Mouse (Mus musculus): Measurements from ENCODE around the gene Dab1. TPM values are rescaled to one million over a fixed set of nuclear protein-coding genes. Genes with fewer than 3 reads are reported as not detected.

Dab1 gene
- total and polyA plus RNA-seq, 3 experiments = not detected

DNA sequence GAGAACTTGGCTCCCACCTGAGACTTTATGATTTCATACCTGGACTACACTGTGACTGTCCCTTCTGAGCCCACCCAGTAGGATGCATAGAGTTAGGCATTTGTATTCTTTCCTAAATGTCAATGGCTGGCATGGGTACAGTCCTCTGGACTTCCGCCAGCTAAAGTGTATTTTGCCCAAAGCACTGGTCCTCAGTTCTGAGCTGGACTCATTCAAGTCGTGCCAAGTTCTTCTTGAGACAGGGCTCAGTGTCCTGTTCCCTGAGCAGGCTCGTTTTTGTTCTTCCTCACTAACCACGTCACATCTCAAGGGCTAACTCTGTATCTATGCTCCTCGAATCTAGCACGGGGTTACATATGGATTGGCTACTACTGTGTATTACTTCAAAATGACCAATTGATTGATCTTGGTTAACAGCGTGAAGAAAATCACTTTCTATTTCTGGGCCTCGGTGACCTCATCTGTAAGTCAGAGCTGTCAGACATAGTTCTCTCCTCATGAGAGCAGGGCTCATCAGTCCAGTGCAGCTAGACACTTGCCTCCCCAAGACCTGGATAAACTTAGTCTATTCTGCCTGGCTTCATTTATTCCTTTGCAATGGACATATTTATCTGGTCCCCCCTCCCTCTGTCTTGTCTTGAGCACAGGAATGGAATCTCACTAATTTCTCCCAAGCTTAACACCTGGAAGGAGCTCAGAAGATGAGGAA lies 1023.8 kb downstream of the Dab1 start:
- no peaks in the 10 kb centered on the region for H3K4me1 ChIP-seq (ENCODE audit: control insufficient read depth in 1 of 2, insufficient read depth in 2 of 2, low read length in 2 of 2)
- no peak overlapping the region for H3K27ac ChIP-seq (ENCODE audit: control insufficient read depth, low read depth, low read length)
- H3K79me2 ChIP-seq (ENCODE audit: control insufficient read depth, insufficient read depth, low read length, poor library complexity) = no peaks in the 10 kb centered on the region
- no peaks in the 10 kb centered on the region for H3K36me3 ChIP-seq (ENCODE audit: control insufficient read depth in 1 of 2, insufficient read depth in 2 of 2, low read length in 2 of 2)
- H3K4me3 ChIP-seq (ENCODE audit: control insufficient read depth in 1 of 2, insufficient read depth in 1 of 2, low read depth in 2 of 2, low read length in 2 of 2) = no peak overlapping the region
- no peaks in the 10 kb centered on the region for H3K27me3 ChIP-seq (ENCODE audit: control insufficient read depth in 1 of 2, insufficient read depth in 2 of 2, low read length in 2 of 2)
- TF ChIP-seq MYC (IDR thresholded peaks at IDR 0.05; ENCODE audit: low read depth, low read length) (no peak), ZMIZ1 (IDR thresholded peaks at IDR 0.05; ENCODE audit: low read depth, low read length) (no peak), TAL1 (IDR thresholded peaks at IDR 0.05; ENCODE audit: low read length) (no peak), SIN3A (IDR thresholded peaks at IDR 0.05; ENCODE audit: low read length) (no peak), RCOR1 (IDR thresholded peaks at IDR 0.05; ENCODE audit: low read depth, low read length) (no peak), EP300 (IDR thresholded peaks at IDR 0.05; ENCODE audit: low read depth in 1 of 2, low read length in 2 of 2) (no peak), ETS1 (IDR thresholded peaks at IDR 0.05; ENCODE audit: low read depth, low read length) (no peak), CHD1 (IDR thresholded peaks at IDR 0.05; ENCODE audit: low read depth, low read length) (no peak), HCFC1 (IDR thresholded peaks at IDR 0.05; ENCODE audit: low read depth, low read length) (no peak), ELF1 (IDR thresholded peaks at IDR 0.05; ENCODE audit: low read depth, low read length) (no peak), MAZ (IDR thresholded peaks at IDR 0.05; ENCODE audit: low read depth, low read length) (no peak), TBP (IDR thresholded peaks at IDR 0.05; ENCODE audit: low read depth, low read length) (no peak), E2F4 (IDR thresholded peaks at IDR 0.05; ENCODE audit: borderline replicate concordance, low read depth, low read length) (no peak), ZKSCAN1 (IDR thresholded peaks at IDR 0.05; ENCODE audit: low read depth, low read length) (no peak), MYB (IDR thresholded peaks at IDR 0.05; ENCODE audit: low read depth, low read length) (no peak)
- DNase-seq (ENCODE audit: low read depth, low spot score) = no peak
- no peaks in the 10 kb centered on the region for H3K9me3 ChIP-seq (replicated peaks; ENCODE audit: insufficient read depth, low read length)
- no peak overlapping the region for H3K9ac ChIP-seq (ENCODE audit: control insufficient read depth, low read depth, low read length, poor library complexity, severe bottlenecking)

DNA sequence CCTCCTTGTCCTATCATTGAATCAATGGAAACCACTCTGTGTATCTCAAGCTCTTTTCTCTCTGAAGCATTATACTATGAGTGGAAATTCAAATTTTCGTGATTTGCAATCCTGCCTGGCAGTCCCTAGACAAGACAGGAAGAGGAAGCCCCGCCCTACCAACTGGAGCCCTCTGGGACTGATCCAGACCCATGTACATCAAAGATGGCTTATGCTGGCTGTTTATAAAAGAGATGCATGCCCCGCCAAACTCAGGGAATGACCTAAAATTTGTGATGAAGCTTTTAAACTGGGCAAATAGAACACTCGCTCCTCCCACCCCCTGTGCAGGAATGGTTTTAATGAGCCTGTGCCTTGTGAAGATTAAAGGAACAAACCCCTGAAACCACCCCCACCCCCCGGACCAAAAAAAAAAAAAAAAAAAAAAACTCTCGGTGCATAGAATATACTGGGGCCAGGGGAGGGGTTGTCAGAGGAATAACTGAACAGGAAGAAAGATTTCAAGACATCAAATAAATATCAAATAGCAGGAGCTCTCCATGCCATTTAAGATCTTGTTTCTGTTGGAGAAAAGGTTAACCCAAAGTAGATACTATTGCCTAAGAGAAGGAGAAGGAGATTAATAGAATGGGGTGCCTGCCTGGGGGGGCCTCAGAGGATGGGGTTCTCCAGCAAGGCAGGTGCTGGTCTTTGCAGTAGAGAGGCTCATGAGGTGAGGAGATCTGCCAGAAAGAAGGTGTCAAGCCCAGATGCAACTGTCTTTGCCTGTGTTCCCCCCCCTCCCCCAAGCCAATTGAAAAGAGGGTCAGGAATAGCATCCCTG lies 1024.6 kb downstream of the Dab1 start:
- no peaks in the 10 kb centered on the region for H3K36me3 ChIP-seq (ENCODE audit: control insufficient read depth in 1 of 2, insufficient read depth in 2 of 2, low read length in 2 of 2)
- no peak overlapping the region for H3K27ac ChIP-seq (ENCODE audit: control insufficient read depth, low read depth, low read length)
- H3K9ac ChIP-seq (ENCODE audit: control insufficient read depth, low read depth, low read length, poor library complexity, severe bottlenecking) = no peak overlapping the region
- H3K4me1 ChIP-seq (ENCODE audit: control insufficient read depth in 1 of 2, insufficient read depth in 2 of 2, low read length in 2 of 2) = no peaks in the 10 kb centered on the region
- no peak overlapping the region for H3K4me3 ChIP-seq (ENCODE audit: control insufficient read depth in 1 of 2, insufficient read depth in 1 of 2, low read depth in 2 of 2, low read length in 2 of 2)
- no peaks in the 10 kb centered on the region for H3K27me3 ChIP-seq (ENCODE audit: control insufficient read depth in 1 of 2, insufficient read depth in 2 of 2, low read length in 2 of 2)
- DNase-seq (ENCODE audit: low read depth, low spot score) = no peak
- no peak for TF ChIP-seq POLR2AphosphoS5 (IDR thresholded peaks at IDR 0.05; ENCODE audit: borderline replicate concordance, low read depth, low read length)
- TF ChIP-seq USF1 (IDR thresholded peaks at IDR 0.05; ENCODE audit: low read depth, low read length) = no peak
- TF ChIP-seq POLR2AphosphoS2 (IDR thresholded peaks at IDR 0.05; ENCODE audit: low read length) = no peak
- TF ChIP-seq TCF12 (IDR thresholded peaks at IDR 0.05; ENCODE audit: low read depth, low read length) = no peak
- TF ChIP-seq ZKSCAN1 (IDR thresholded peaks at IDR 0.05; ENCODE audit: low read depth, low read length) = no peak
- no peak for TF ChIP-seq BHLHE40 (IDR thresholded peaks at IDR 0.05; ENCODE audit: borderline replicate concordance, low read depth, low read length)
- no peak for TF ChIP-seq HCFC1 (IDR thresholded peaks at IDR 0.05; ENCODE audit: low read depth, low read length)
- TF ChIP-seq ETS1 (IDR thresholded peaks at IDR 0.05; ENCODE audit: low read depth, low read length) = no peak
- no peak for TF ChIP-seq ZC3H11A (IDR thresholded peaks at IDR 0.05; ENCODE audit: low read depth, low read length)
- TF ChIP-seq RAD21 (IDR thresholded peaks at IDR 0.05; ENCODE audit: low read depth, low read length) = no peak
- no peak for TF ChIP-seq TBP (IDR thresholded peaks at IDR 0.05; ENCODE audit: low read depth, low read length)
- no peak for TF ChIP-seq KAT2A (conservative IDR thresholded peaks at IDR 0.05; ENCODE audit: low read depth, low read length)
- TF ChIP-seq CTCF (IDR thresholded peaks at IDR 0.05 in 2 of 3, conservative IDR thresholded peaks at IDR 0.05 in 1 of 3; ENCODE audit: control insufficient read depth in 1 of 3, insufficient read depth in 1 of 3, low read depth in 2 of 3, low read length in 3 of 3, poor library complexity in 1 of 3, severe bottlenecking in 1 of 3) = no peak
- H3K9me3 ChIP-seq (replicated peaks; ENCODE audit: insufficient read depth, low read length) = no peaks in the 10 kb centered on the region
- H3K79me2 ChIP-seq (ENCODE audit: control insufficient read depth, insufficient read depth, low read length, poor library complexity) = no peaks in the 10 kb centered on the region

Measured in MEL (cell line).